Mouse (Mus musculus) midbrain, embryonic 15.5 days (tissue): ENCODE measurements around the gene Ddi2. TPM values are rescaled to one million over a fixed set of nuclear protein-coding genes. Genes with fewer than 3 reads are reported as not detected.
A peak's percentile ranks its signal among the peaks of the same experiment; 100 is the strongest.

Source experiments
- ATAC-seq: fragments of 200-750 bp; cut with Nextera tagmentation; replicated peaks from 2 replicates; pipeline ENCODE4 v1.8.0; 2017; ENCODE audit warnings: moderate TSS enrichment
- H3K27ac ChIP-seq: fragments of 300-500 bp; sonication (generic); 2 replicates; pipeline ENCODE4 v1.5.1; 2015; ENCODE audit warnings: mild to moderate bottlenecking, inconsistent platforms
- H3K27me3 ChIP-seq: fragments of 300-500 bp; sonication (generic); replicated peaks from 2 replicates; pipeline ENCODE4 v1.6.1; 2015; ENCODE audit warnings: inconsistent platforms
- H3K36me3 ChIP-seq: fragments of 300-500 bp; sonication (generic); replicated peaks from 2 replicates; pipeline ENCODE4 v1.6.1; 2015; ENCODE audit warnings: inconsistent platforms
- H3K4me1 ChIP-seq: fragments of 300-500 bp; sonication (generic); 2 replicates; pipeline ENCODE4 v1.6.1; 2015; ENCODE audit warnings: inconsistent platforms
- H3K4me2 ChIP-seq: fragments of 300-500 bp; sonication (generic); 2 replicates; pipeline ENCODE4 v1.6.1; 2015; ENCODE audit warnings: inconsistent platforms, mild to moderate bottlenecking, moderate library complexity
- H3K4me3 ChIP-seq: fragments of 300-500 bp; sonication (generic); 2 replicates; pipeline ENCODE4 v1.5.1; 2015; ENCODE audit warnings: mild to moderate bottlenecking, inconsistent platforms
- H3K9ac ChIP-seq: fragments of 300-500 bp; sonication (generic); 2 replicates; pipeline ENCODE4 v1.6.1; 2015; ENCODE audit warnings: mild to moderate bottlenecking, inconsistent platforms
- H3K9me3 ChIP-seq: fragments of 300-500 bp; sonication (generic); 2 replicates; pipeline ENCODE4 v1.6.1; 2016; ENCODE audit warnings: inconsistent platforms
- WGBS: fragments of 180-500 bp; shearing (Covaris S2); methylation state at CpG from one replicate; pipeline ENCODE4 v1.1.7; 2015; ENCODE audit warnings: mixed read lengths; 5-methylcytosine and 5-hydroxymethylcytosine counted together
- polyA plus RNA-seq: library from polyadenylated mRNA; unstranded; fragments of >200 nt; fragmentation: Nextera tagmentation; extraction: Ambion mirVana; gene quantifications from 2 replicates; pipeline ENCODE4 v1.2.1, GENCODE M21; 2015

Gene Ddi2
- polyA plus RNA-seq, 1 experiment from 2014 or later, result 13.3 TPM

DNA sequence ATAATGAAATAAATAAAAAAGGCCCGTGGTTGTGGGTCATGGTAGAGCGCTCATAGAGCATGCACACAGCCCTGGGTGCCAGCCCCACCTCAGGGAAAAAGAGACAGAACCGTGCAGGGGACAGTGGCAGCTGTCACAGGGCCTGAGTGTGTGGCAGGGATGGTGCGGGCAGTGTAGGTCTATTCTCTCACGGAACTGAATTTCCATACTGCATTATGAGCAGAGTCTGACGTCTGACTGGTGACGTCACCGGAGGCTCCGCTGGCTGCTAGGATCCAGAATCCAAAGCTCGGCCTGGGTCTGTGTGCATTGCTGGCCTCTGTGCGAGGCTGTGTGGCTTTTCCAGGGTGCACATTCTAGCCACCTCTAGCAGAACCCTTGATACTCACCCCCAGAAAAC lies 62.3 kb downstream of the Ddi2 start:
- no peak overlapping the region for H3K4me3 ChIP-seq
- ATAC-seq, result no peak
- no peaks in the 10 kb centered on the region for H3K9me3 ChIP-seq
- no peak overlapping the region for H3K4me2 ChIP-seq
- no peak overlapping the region for H3K9ac ChIP-seq
- 75% methylated on average over 11 of the region's 11 CpGs for WGBS
- H3K4me1 ChIP-seq, result peaks cover 21% of the 10 kb centered on the region
- H3K27ac ChIP-seq, result no peak overlapping the region
- H3K27me3 ChIP-seq, result no peaks in the 10 kb centered on the region
- no peaks in the 10 kb centered on the region for H3K36me3 ChIP-seq

- no peak overlapping the region for H3K4me3 ChIP-seq
- no peaks in the 10 kb centered on the region for H3K36me3 ChIP-seq
- peaks cover 18% of the 10 kb centered on the region for H3K4me1 ChIP-seq
- no peaks in the 10 kb centered on the region for H3K9me3 ChIP-seq
- no peak overlapping the region for H3K9ac ChIP-seq
- 60% methylated on average over 4 of the region's 4 CpGs for WGBS
- no peaks in the 10 kb centered on the region for H3K27me3 ChIP-seq
- no peak overlapping the region for H3K27ac ChIP-seq
- no peak for ATAC-seq
- H3K4me2 ChIP-seq, result no peak overlapping the region
These were observed 63.5 kb downstream of the Ddi2 start for GRCm38 (mm10) chr4:141659739-141660138.

DNA sequence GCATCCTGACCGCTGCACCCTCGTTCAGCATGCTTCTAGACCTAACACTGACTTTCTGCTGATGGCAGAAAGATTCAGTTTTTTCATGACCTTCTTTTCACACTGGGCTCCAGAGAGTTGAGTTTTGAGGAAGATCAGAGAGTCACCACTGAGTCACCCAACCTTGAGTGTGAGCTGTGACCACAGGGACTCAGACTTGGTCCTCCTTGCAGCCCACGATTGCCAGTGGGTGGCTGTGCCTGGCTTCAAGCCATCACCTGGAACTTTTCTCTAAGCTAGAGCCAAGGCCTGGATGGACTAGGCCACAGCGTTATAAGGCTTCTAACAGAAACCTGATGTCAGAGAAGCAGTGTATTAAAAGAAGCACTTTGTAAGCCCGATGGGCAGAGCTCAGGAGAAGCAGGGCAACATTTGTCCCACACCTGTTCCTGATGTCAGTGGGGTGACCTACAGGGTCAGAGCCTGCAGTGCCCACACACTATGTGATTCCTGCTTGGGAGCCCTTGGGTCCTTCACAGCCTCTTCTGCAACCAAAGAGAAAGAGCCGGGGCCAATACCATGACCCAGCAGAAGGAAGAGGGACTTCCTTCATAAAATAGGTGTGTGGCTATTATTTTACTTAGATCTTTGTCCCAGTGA lies 64.3 kb downstream of the Ddi2 start:
- Histone ChIP-seq H3K9ac (no peak overlapping the region), H3K36me3 (no peaks in the 10 kb centered on the region), H3K4me2 (no peak overlapping the region), H3K27me3 (no peaks in the 10 kb centered on the region), H3K9me3 (no peaks in the 10 kb centered on the region), H3K4me1 (peaks cover 12% of the 10 kb centered on the region), H3K4me3 (no peak overlapping the region), H3K27ac (no peak overlapping the region)
- 93% methylated on average over 6 of the region's 6 CpGs for WGBS
- ATAC-seq, result no peak

DNA sequence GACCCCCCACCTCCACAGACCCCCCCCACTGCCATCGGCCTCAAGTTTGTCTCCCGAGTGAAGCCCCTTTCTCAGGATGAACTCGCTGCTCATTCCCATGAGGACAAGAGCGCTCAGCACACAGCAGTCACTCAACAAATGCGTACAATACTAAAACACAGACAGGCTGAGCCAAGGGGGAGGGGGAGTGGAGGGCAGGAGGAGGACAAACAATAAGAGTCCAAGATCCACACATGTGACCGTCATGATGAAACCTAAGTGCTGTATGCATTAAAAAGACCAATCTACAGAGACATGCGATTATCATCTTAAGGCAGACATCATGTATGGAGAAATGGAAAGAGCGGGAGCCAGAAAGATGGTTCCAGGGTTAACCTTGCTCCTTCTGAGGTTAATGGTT lies 66.3 kb downstream of the Ddi2 start:
- H3K27ac ChIP-seq, result no peak overlapping the region

GRCm38 (mm10) chr4:141655908-141656608 lies 67.2 kb downstream of the Ddi2 start:
- no peak for ATAC-seq
- Histone ChIP-seq H3K27ac (no peak overlapping the region), H3K9ac (no peak overlapping the region), H3K4me3 (no peak overlapping the region), H3K36me3 (no peaks in the 10 kb centered on the region), H3K4me2 (no peak overlapping the region), H3K27me3 (no peaks in the 10 kb centered on the region), H3K4me1 (peaks cover 2% of the 10 kb centered on the region; the same call in 1 of the 2 replicates), H3K9me3 (no peaks in the 10 kb centered on the region)
- 91% methylated on average over 12 of the region's 12 CpGs for WGBS

More for the DNA sequence above, 66.3 kb downstream of the Ddi2 start:
- H3K36me3 ChIP-seq, result no peaks in the 10 kb centered on the region
- peaks cover 2% of the 10 kb centered on the region; the same call in 1 of the 2 replicates for H3K4me1 ChIP-seq
- H3K27me3 ChIP-seq, result no peaks in the 10 kb centered on the region
- no peaks in the 10 kb centered on the region for H3K9me3 ChIP-seq
- no peak for ATAC-seq
- H3K9ac ChIP-seq, result no peak overlapping the region
- 74% methylated on average over 8 of the region's 8 CpGs for WGBS
- H3K4me3 ChIP-seq, result no peak overlapping the region
- H3K4me2 ChIP-seq, result no peak overlapping the region

DNA sequence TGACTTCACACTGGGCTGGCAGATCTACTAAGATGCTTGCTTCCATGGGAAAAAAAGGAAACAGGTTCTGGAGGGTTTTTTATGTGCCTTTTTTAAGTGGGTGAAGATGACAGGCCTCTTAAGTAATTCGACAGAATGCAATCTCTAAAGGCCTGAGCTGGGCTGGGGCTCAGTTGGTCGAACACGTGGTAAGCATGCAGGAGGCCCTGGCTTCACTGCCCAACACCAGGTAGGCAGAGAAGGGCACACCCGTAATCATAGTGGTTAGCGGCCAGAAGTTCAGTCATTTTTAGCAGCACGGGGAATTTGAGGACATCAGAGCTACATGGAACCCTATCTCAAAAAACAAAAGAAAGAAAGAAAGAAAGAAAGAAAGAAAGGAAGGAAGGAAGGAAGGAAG lies 68.7 kb downstream of the Ddi2 start:
- H3K4me2 ChIP-seq, result no peak overlapping the region
- H3K36me3 ChIP-seq, result no peaks in the 10 kb centered on the region
- WGBS, result 94% methylated on average over 6 of the region's 6 CpGs
- no peak overlapping the region for H3K4me3 ChIP-seq
- peaks cover 2% of the 10 kb centered on the region; the same call in 1 of the 2 replicates for H3K4me1 ChIP-seq
- peak overlapping the region; percentile 10; the same call in 1 of the 2 replicates for H3K27ac ChIP-seq
- no peak for ATAC-seq
- H3K9me3 ChIP-seq, result no peaks in the 10 kb centered on the region
- H3K27me3 ChIP-seq, result no peaks in the 10 kb centered on the region
- no peak overlapping the region for H3K9ac ChIP-seq

DNA sequence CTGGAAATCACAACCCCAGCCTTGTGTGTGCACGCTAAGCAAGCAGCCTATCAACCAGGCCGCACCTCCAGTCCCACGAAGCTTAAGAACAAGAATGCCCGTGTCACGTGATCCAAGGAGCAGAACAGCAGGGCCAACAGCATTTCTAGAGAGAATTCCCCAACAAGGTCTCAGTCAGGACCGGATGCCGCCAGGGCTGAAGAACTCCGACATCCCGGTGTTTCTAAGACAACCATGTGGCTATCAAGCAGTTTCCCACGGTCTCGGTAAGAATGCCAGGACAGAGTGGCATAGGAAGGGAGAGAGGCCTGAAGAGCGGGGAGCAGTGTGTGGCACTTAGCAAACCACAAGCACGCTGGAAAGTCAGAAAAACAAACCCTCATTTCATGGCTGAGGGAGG lies 69.4 kb downstream of the Ddi2 start:
- no peak for ATAC-seq

DNA sequence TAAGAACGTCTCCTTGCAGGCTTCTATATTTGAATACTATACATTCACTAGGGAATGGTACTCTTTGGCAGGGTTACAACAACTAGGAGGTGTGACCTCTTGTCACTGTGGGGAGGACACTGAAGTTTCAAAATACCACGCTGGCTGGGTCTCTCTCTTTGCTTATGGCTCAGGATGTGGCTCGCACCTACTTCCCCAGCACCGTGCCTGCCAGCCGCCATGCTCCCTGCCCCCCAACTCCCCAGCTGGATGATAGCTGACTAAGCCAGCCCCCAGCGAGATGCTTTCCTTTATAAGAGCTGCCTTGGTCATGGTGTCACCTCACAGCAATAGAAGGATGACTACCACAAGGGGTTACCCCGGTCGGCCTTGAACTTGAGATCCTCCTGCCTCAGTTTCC lies 70.2 kb downstream of the Ddi2 start:
- H3K36me3 ChIP-seq, result no peaks in the 10 kb centered on the region
- no peak overlapping the region for H3K27ac ChIP-seq
- no peaks in the 10 kb centered on the region for H3K9me3 ChIP-seq
- WGBS, result 94% methylated on average over 8 of the region's 8 CpGs
- no peak overlapping the region for H3K9ac ChIP-seq
- H3K4me3 ChIP-seq, result no peak overlapping the region
- H3K27me3 ChIP-seq, result no peaks in the 10 kb centered on the region
- no peak overlapping the region for H3K4me2 ChIP-seq
- ATAC-seq, result no peak
- H3K4me1 ChIP-seq, result peaks cover 2% of the 10 kb centered on the region; the same call in 1 of the 2 replicates

More for the DNA sequence above, 69.4 kb downstream of the Ddi2 start:
- peaks cover 2% of the 10 kb centered on the region; the same call in 1 of the 2 replicates for H3K4me1 ChIP-seq
- no peak overlapping the region for H3K4me3 ChIP-seq
- H3K9me3 ChIP-seq, result no peaks in the 10 kb centered on the region
- no peak overlapping the region for H3K4me2 ChIP-seq
- H3K27ac ChIP-seq, result peak overlapping the region; percentile 10; the same call in 1 of the 2 replicates
- no peaks in the 10 kb centered on the region for H3K27me3 ChIP-seq
- H3K36me3 ChIP-seq, result no peaks in the 10 kb centered on the region
- WGBS, result 90% methylated on average over 13 of the region's 13 CpGs
- H3K9ac ChIP-seq, result no peak overlapping the region

GRCm38 (mm10) chr4:141651944-141652343 lies 71.3 kb downstream of the Ddi2 start:
- H3K27me3 ChIP-seq, result no peaks in the 10 kb centered on the region
- H3K9ac ChIP-seq, result no peak overlapping the region
- H3K36me3 ChIP-seq, result no peaks in the 10 kb centered on the region
- H3K27ac ChIP-seq, result no peak overlapping the region
- H3K9me3 ChIP-seq, result no peaks in the 10 kb centered on the region
- no peak overlapping the region for H3K4me2 ChIP-seq
- no peaks in the 10 kb centered on the region for H3K4me1 ChIP-seq
- no peak for ATAC-seq
- H3K4me3 ChIP-seq, result no peak overlapping the region
- 75% methylated on average over 10 of the region's 10 CpGs for WGBS

DNA sequence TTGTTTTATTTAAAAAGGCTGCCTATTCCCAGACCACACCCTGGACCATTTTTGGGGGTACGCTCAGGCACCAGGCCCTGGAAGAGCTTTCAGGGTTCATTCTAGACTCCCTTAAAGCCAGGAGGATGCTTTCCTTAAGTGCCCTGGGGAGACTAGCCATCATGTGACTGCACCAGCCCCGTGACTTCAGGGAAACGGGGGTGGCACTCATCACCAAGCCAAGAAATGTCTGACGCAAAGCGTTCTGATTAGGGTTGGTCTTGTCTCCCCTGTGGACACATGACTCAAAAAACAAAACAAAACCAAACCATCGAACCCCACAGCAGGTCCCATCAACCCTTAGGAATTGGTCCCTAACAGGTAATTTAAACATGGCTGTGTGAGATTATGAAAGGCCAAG lies 71.9 kb downstream of the Ddi2 start:
- 87% methylated on average over 6 of the region's 6 CpGs for WGBS
- Histone ChIP-seq H3K4me3 (no peak overlapping the region), H3K4me2 (no peak overlapping the region), H3K9ac (no peak overlapping the region), H3K36me3 (no peaks in the 10 kb centered on the region), H3K27ac (no peak overlapping the region), H3K9me3 (no peaks in the 10 kb centered on the region), H3K4me1 (no peaks in the 10 kb centered on the region), H3K27me3 (no peaks in the 10 kb centered on the region)
- no peak for ATAC-seq

GRCm38 (mm10) chr4:141649244-141649643 lies 74.0 kb downstream of the Ddi2 start:
- H3K27ac ChIP-seq, result no peak overlapping the region; the same call in 1 of the 2 replicates
- H3K4me1 ChIP-seq, result 0 out of 2 replicates have a peak, but pooled peaks cover under 1% of the 10 kb centered on the region
- no peak overlapping the region for H3K9ac ChIP-seq
- H3K9me3 ChIP-seq, result no peaks in the 10 kb centered on the region
- no peak overlapping the region for H3K4me2 ChIP-seq
- ATAC-seq, result no peak
- no peaks in the 10 kb centered on the region for H3K36me3 ChIP-seq
- no peak overlapping the region for H3K4me3 ChIP-seq
- WGBS, result 80% methylated on average over 6 of the region's 6 CpGs
- no peaks in the 10 kb centered on the region for H3K27me3 ChIP-seq

GRCm38 (mm10) chr4:141648262-141648661 lies 75.0 kb downstream of the Ddi2 start:
- Histone ChIP-seq H3K9ac (no peak overlapping the region), H3K4me3 (no peak overlapping the region), H3K27ac (no peak overlapping the region), H3K9me3 (no peaks in the 10 kb centered on the region), H3K36me3 (no peaks in the 10 kb centered on the region), H3K27me3 (no peaks in the 10 kb centered on the region), H3K4me2 (no peak overlapping the region), H3K4me1 (peaks cover 7% of the 10 kb centered on the region; the same call in 1 of the 2 replicates)
- 82% methylated on average over 5 of the region's 5 CpGs for WGBS
- no peak for ATAC-seq

GRCm38 (mm10) chr4:141647187-141647586 lies 76.0 kb downstream of the Ddi2 start:
- no peak overlapping the region for H3K4me2 ChIP-seq
- no peak overlapping the region for H3K27ac ChIP-seq
- H3K4me1 ChIP-seq, result peaks cover 7% of the 10 kb centered on the region; the same call in 1 of the 2 replicates
- no peaks in the 10 kb centered on the region for H3K9me3 ChIP-seq
- no peaks in the 10 kb centered on the region for H3K27me3 ChIP-seq
- H3K9ac ChIP-seq, result no peak overlapping the region
- H3K4me3 ChIP-seq, result no peak overlapping the region
- 88% methylated on average over 3 of the region's 3 CpGs for WGBS
- H3K36me3 ChIP-seq, result no peaks in the 10 kb centered on the region
- ATAC-seq, result no peak
